Mouse (Mus musculus): Measurements from ENCODE around the gene 0610010K14Rik.

0610010K14Rik gene

DNA sequence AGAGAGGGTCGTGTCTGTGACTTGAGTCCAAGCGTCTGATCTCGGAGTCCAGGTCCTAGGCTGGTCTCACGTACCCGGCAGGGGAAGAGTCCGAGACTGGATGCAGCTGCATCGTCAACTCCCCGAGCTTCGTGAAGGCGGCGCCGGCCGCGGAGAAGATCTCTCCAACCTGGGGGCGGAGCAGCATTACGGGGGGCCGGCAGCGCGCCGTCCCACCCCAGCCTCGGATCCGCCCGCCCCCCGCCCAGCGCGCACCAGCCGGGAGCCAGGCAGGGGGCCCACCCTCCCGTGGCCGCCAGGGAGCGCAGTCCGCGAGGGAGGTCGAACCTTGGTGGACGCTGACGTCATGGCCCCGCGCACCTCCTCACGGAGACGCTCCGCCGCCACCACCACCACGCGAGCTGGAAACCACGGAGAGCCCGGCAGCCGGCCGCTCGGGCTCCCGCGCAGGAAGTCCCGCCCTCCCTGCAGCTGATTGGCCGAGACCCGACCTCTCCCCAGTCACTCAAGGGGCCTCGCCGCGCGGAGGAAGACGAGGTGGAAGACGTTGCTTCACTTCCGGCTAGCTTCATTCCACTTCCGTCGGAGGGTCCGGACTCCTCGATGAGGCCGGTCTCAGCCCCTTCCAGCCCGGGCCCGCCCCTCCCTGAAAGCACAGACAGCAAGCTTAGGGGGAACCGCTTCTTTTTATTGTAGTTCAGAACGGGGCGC lies at the start of gene 0610010K14Rik:
Gene 0610010K14Rik, minus strand, starts transcription at position 458 of the 711 bp plus-strand sequence.
- in situ Hi-C loops (cut with MseI, MboI): no loop called here

DNA sequence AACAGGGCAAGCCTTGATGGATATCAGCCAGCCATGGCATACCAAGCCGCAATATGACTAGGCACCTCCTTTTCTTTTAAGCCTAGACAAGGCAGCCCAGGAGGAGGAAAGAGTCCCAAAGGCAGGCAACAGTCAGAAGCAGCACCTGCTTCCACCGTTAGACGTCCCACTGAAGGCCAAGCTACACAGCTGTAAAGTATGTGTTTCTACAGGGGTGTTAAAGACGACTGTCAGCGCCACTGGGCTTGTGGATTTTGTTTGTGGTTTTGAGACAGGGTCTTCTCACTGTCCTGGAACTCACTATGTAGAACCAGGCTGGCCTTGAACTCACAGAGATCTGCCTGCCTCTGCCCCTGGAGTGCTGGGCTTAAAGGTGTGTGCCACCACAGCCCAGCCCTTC lies 48.0 kb upstream of the 0610010K14Rik start:
- in situ Hi-C loops (cut with MseI, MboI): no loop called here

DNA sequence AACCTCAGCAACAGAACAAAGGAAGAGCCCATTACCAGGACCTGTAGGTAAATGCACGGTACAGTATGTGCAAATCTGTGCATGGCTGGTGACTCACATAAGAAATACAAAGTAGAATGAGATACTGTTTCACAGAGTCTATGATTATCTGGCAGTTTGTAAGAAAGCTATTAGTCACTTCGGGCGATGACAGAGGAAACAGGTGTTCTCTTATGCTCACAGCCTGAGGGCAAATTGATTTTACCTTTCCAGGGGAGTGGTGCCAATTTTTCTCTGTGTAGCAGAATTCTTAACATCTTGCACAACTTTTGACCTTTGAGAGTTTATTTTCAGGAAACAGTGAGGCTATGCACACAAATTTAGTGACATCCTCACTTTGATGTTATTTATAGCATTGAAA lies 47.0 kb upstream of the 0610010K14Rik start:
- in situ Hi-C loops (cut with MseI, MboI): no loop called here

DNA sequence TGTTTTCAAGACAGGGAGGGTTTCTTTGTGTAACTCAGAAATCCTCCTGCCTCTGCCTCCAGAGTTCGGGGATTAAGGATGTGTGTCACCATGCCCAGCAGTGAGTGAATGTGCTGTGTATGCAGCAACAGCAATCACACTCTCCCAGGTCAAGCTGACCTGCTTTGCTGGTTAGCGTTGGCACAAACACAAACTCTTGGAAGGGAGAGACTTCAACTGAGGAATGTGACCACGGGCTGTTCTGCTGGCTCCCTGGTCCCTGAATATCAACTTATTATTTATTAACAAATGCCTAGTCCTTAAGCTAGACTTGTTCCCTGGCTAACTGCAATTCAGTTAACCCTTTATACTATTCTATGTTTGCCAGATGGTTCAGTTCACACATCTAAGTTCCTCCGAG lies 46.0 kb upstream of the 0610010K14Rik start:
- in situ Hi-C loops (cut with MseI, MboI): no loop called here

DNA sequence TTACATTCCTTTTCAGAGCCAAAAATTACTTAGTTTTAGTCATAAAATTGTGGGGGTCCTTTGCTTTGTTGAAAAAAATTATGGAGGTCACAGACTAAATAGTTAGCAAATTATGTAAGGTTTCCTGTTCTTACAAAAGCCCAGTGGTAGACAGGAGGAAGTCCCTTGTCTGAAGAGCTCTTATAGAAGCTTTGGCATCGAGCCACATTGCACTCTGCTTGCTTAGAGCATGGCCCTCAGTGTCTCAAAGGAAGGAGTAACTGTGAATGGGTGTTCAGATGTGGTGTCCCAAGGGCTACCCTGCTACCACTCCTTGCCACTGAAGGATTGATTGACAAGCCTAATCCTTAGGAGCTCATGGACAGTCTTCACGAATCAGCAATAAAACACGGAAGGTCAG lies 42.7 kb upstream of the 0610010K14Rik start:
- in situ Hi-C loops (cut with MseI, MboI): no loop called here

DNA sequence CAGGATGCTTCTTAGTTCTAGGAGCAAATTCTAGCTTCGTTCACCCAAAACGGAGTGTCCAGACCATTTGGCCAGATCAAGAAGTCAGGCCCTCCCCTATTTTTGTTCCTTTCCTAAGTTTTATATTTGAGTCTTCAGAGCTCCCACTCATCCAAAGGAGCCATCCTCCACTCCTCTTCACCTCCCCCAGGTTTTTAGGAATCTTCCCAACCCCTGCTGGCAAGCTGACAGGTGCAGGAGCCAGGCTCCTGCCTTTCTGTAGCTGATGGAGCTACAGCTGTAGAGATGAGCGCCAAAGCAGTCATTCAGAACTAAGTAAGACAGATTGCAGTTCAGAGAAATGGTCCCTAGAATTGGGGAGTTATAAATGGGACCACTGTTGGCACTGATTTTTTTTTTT lies 41.2 kb upstream of the 0610010K14Rik start:
- in situ Hi-C loops (cut with MseI, MboI): no loop called here

DNA sequence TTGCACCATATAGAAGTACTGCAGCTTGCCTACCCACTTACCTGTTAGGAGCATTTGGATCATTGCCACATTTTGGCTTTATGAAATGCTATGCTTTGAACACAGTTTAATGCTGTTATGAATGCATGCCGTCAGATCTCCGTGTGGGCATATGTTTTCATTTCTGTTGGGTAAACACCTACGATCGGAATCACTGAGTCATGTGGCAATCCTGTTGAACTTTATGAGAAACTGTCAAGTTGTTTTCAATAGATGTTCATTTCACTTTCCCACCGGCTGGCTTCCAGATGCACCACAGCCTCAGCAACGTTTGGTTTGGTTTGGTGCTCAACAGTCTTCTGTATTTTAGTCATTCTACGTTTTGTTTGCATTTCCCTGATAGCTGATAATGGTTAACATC lies 33.9 kb upstream of the 0610010K14Rik start:
- in situ Hi-C loops (cut with MseI, MboI): no loop called here

DNA sequence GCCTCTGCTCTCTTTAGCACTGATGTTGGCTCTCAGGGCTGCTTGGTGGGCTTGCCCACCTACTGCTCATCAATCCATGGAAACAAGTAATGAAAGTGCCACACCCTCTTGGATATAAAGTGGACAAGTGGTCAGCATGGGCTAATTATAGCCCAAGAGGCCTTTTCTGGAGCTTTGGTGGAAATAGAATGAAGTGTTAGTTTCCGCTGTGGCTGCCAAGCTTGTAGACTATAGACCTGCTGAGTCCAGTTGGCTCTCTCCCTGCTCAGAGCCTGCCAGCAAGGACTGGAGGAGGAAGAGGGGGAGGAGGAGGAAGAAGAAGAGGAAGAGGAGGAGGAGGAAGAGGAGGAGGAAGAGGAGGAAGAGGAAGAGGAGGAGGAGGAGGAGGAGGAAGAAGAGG lies 28.7 kb upstream of the 0610010K14Rik start:
- in situ Hi-C loops (cut with MseI, MboI): no loop called here

DNA sequence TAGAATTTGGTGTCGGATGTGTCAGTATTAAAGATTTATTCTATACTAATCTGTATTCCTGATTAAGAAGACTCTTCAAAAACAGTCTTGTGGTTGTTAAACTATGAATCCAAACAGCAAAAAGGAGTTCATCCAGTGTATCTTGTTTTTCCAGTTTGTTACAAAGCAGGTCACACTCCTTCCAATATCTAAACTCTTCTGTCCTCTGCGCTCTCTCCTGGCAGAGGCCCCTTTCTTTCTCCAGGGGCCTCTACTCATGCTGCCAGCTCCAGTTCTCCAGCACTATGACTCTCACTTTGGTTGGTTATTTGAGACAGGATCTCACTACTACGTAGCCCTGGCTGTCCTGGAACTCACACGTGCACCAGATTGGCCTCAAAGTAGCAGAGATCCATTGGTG lies 28.1 kb upstream of the 0610010K14Rik start:
- in situ Hi-C loops (cut with MseI, MboI): no loop called here

DNA sequence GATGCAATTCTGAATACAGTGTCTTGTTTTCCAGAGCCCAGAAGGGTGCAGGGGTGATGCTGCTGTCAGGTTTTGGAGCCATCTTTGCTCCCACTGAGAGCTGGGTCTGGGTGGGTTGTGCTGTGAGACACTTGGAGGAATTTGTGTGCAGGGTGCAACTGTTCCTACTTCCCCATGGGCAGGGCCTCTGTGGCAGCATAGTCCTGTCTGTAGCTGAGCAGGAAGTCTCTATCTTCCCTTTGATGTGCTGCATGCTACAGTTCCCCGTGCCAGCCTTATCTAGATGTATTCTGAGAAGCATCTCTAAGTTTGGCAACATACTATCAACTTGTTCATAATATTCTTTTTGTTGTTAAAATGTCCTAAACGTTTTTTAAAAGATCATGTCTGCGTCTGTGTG lies 27.5 kb upstream of the 0610010K14Rik start:
- in situ Hi-C loops (cut with MseI, MboI): no loop called here

DNA sequence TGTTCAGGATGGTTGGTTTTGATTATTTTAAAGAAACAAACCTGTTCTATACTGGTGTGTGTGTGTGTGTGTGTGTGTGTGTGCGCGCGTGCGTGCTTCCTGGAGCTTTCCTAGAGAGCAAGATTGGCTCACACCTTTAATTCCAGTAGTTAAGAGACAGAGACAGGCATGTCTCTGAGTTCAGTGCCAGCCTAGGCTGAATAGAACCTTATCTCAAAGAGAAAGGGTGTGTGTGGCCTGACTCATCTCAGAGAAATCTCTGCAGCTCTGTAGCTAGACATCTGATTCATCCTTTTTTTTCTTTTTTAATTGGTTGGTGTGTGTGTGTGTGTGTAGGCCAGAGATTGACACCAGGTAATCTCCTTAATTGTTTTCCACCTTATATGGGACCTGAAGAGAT lies 21.3 kb upstream of the 0610010K14Rik start:
- in situ Hi-C loops (cut with MseI, MboI): no loop called here

DNA sequence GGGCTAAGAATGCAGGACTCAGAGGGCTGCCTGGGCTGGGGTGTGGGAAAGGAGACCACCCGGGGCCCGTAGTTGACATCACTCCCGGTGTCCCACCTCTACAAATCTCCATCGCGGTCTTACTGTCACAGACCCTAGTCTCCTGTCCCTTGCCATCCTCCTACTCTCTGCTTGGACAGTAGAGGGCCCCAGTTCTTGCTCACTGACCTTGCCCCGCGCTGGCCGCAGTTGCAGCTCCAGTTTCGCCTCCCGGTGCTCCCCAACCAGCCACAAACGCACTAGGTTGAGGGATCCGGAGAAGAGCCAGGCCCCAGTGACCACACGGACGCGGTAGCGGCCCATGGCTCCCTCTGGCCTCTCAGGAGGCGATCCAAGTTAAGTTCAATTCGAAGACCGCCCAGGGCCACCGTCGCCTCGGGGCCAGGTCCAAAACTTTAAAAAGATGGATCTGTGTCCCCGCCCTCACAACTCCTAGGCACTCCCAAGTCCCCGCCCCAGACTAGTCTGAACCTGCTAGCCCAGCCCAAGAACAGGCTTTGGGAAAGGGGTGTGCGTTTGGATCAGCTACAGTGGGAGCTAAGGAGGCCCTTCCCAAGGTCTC lies 17.3 kb upstream of the 0610010K14Rik start, which contains the start of gene Alox12:
Gene Alox12, minus strand, starts transcription at position 423 of the 601 bp plus-strand sequence.
- in situ Hi-C loops (cut with MseI, MboI): no loop called here

DNA sequence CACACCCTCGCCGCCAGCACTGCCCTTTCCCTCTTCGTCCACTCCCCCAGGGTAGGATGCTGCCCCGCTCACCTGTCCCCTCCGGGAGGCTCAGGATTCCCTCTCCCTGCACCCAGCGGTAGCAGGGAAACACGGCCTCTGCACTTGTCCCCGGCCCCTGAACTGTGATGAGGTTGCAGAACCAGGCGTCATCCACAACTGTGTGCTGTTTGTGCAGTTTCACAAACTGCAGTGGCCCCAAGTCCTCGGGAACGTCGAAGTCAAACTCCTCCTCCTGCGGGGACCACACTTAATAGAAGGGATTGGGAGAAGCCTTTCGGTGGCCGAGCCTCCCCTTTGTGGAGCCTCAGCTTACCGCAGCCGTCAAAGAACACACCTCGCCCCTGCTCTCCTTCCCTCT lies 16.6 kb upstream of the 0610010K14Rik start:
- in situ Hi-C loops (cut with MseI, MboI): no loop called here

DNA sequence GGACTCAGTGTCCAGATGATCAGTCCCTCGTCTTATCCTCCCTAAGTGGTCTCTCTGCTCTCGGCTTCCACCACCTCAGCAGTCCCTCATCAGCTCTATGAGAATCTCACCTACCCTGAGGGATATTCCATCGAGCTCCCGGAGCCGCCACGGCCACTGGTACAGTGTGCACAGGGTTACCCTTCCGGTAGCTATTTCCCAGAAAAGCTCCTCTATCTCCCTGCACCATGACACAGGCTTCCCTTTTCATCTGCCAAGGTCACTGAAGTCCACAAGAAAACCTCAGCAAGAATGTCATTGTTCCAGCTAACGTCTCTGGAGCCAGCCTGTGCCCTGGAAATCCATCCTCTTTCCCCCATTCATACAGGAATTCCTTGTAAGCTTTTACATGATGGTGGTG lies 14.1 kb upstream of the 0610010K14Rik start:
- in situ Hi-C loops (cut with MseI, MboI): no loop called here

DNA sequence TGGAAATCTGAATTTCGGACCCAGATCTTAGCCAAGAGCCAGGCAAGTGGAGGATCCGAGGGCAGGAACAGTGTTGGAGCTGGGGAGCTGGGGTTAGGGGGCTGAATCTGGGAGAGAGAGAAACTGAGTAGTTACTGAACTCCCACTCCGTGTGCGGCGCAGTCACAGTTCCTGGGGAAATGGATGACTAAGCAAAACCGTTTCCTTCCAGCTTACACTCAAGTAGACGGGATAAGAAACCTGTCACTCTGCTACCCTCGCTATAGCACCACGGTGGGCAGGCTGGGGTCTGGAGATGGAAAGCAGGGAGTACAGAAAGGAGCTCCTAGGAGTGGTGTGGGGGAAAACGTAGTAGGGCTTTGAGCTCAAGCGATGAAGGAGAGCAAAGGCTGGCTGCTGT lies 12.4 kb upstream of the 0610010K14Rik start:
- in situ Hi-C loops (cut with MseI, MboI): no loop called here

DNA sequence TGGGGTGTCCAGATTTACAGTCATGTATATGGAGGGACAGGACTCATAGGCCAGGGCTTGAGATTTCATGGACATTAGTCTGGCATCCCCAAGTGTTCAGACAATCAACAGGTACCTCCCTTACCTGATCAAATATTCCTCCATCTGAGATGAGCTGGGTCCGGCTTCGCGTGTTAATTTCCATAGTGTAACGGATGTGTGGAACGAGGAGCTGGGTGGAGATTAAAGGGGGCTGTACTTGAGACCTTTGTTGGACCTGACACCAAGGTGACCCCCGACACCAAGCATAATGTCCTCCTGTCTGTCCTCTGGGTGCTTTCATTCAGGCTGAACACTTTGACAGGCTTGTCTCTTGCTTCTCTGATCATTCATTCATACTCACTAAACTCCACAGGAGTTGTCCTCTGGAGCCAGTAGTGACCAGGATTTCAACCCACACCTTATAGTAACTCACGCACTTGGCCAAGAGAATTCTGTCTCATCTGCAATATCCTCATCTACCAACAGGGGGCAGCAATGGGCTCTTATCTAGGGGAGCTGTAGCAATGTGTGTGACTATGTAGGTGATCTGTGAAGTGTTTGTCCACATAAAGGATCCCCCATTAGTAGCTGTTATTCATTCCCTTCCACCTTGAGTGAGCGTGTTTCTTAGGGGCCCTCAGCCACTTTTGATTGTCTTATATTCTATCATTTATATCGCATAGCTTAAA lies 9.6 kb upstream of the 0610010K14Rik start:
- in situ Hi-C loops (cut with MseI, MboI): loop anchor here in 1 of 2 experiments (5.0 kb wide), 1 partner anchor 60 kb away; no protein-coding TSS in a partner anchor

DNA sequence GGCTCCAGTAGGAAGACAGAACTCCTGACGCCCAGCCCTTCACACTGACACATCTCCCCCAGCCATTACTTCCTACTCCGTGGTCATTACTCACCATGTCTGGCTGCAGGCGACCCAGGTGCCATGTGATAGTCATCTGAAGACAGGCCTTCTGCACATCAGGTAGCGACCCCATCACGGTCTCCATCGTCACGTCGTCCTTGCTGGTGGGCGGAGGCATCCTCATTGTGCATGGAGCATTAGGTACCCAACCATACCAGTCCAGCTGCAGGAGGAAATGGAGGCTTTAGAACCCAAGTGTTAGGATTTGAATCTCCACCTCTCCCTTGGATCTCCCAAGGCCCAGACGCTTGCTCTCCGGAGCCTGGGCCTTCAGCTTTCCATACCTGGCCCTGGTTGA lies 4.9 kb upstream of the 0610010K14Rik start:
- in situ Hi-C loops (cut with MseI, MboI): no loop called here

DNA sequence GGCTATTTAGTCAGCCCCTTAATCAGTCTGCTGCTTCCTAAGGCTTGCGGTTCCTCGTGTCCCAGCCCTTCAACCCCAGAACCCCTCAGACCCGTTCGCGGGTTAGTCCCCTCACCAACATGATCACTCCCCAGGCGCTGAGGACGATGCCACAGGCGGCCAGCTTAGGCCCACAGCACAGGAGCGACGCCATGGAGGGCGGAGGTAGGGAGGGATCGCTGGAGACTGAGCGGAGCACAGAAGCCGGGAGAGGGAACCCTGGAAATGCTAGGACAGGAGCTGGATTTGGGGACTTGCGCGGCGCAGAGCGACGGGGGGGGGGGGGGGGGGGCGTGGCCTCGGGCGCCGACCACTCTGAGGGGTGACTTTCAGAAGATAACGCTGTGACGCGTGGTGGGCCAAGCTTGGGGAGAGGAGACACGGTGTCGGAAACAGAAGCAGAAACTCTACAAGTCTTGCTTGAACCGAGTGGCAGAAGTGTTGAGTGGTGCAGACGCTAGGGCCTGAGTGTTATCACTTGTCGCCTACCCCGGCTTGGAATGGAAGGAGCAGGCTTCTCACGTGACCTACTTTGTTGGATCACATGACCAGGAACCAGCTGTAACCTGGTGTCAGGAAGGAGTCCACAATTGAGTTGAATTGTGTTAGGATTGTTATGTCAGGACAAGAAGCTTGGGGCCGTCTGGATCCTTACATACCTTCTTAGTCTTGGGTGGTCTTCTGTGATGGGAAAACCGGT lies 2.0 kb upstream of the 0610010K14Rik start, which contains the start of the genes Gm21988 and Rnasek:
Gene Gm21988, minus strand, starts transcription at position 290 of the 739 bp plus-strand sequence.
Gene Rnasek, minus strand, starts transcription at position 302 of the 739 bp plus-strand sequence.
- in situ Hi-C loops (cut with MseI, MboI): no loop called here

DNA sequence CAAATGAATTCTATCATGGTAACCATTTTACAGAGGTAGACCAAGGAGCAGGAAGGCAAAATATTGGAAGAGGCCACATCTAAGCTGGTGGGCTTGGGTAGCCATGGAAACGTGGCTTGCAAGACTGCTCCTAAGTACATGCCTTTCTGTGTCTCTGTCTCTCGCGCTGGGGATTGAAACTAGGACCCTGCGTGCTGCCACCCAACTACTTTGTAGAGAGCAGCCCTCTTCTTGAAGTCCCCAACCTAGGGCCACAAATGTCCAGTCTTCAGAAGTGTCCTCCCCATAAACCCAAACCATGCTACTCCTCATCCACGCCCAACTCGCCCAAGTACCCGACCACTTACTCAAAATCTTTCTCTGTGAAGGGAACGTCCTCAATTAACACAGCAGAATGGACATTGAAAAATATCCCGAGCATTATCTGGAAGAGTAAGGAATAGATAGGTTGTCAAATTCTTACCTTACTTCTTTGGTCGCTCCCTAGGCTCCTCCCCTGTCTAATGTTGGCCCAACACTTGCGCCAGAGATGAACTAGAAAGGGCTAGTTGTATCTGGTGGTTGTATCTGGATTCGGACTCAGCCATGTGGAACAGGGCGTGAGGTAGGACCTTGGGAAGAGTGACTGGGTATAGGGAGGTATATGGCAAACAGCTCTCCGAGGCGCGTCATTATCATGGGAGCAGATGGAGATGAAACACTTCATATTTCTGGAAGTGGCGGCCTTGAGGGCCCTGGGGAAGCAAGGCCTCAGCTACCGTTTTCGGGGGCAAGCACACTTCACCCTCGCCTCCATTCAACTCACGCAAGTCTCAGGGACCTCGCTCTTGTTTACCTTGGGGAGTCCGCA lies 1.1 kb upstream of the 0610010K14Rik start:
- in situ Hi-C loops (cut with MseI, MboI): no loop called here

DNA sequence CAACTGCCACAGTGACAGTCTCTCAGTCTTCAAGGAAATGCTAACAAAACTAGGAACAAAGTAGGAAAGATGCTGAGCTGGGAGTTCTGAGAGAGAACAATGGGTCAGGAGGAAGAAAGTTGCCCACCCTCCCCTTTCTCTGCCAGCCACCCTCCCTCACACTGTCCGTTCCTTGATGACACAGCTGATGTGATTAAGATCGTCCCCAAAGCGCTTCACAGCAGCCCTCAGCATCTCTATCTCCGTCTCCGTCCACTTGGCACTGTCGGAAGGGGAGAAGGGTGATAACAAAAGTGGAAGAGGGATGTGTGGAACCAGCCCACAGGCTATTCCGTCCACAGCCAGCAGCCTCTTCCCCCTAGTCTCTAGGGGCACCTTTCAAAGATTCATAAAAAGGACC lies 997 bp downstream of the 0610010K14Rik start:
- in situ Hi-C loops (cut with MseI, MboI): no loop called here

Data from mouse trophoblast stem cell (cell line).